Mouse (Mus musculus) neural tube, embryonic 11.5 days (tissue): ENCODE measurements around the gene Snx29. TPM values are rescaled to one million over a fixed set of nuclear protein-coding genes. Genes with fewer than 3 reads are reported as not detected.

ENCODE experiments used
- ATAC-seq: fragments of 200-750 bp; cut with Nextera tagmentation; 2 replicates; pipeline ENCODE4 v1.8.0; 2017; ENCODE audit warnings: moderate number of reproducible peaks, mild to moderate bottlenecking, moderate TSS enrichment, moderate library complexity; ENCODE audit not compliant: insufficient read depth, low FRiP score, low TSS enrichment
- DNase-seq: peaks from one replicate; pipeline ENCODE4 v3.0.0-alpha.2; 2015; ENCODE audit warnings: low spot score
- H3K27ac ChIP-seq: fragments of 300-500 bp; sonication (generic); 2 replicates; pipeline ENCODE4 v1.5.1; 2014; ENCODE audit warnings: low read depth, mild to moderate bottlenecking, low read length
- H3K27me3 ChIP-seq: fragments of 300-500 bp; sonication (generic); 2 replicates; pipeline ENCODE4 v1.6.1; 2014; ENCODE audit warnings: mild to moderate bottlenecking, low read length, mixed read lengths; ENCODE audit not compliant: control insufficient read depth, insufficient read depth
- H3K36me3 ChIP-seq: fragments of 300-500 bp; sonication (generic); 2 replicates; pipeline ENCODE4 v1.6.1; 2014; ENCODE audit warnings: mild to moderate bottlenecking, low read length, moderate library complexity, mixed read lengths; ENCODE audit not compliant: control insufficient read depth, insufficient read depth
- H3K4me1 ChIP-seq: fragments of 300-500 bp; sonication (generic); 2 replicates; pipeline ENCODE4 v1.6.1; 2014; ENCODE audit warnings: low read length, mixed read lengths; ENCODE audit not compliant: control insufficient read depth, insufficient read depth
- H3K4me2 ChIP-seq: fragments of 300-500 bp; sonication (generic); 2 replicates; pipeline ENCODE4 v1.6.1; 2014; ENCODE audit warnings: low read depth, mild to moderate bottlenecking, moderate library complexity
- H3K4me3 ChIP-seq: fragments of 300-500 bp; sonication (generic); 2 replicates; pipeline ENCODE4 v1.5.1; 2014; ENCODE audit warnings: low read depth, low read length
- H3K9ac ChIP-seq: fragments of 300-500 bp; sonication (generic); 2 replicates; pipeline ENCODE4 v1.6.1; 2014; ENCODE audit warnings: mild to moderate bottlenecking, low read length
- H3K9me3 ChIP-seq: fragments of 300-500 bp; sonication (generic); 2 replicates; pipeline ENCODE4 v1.6.1; 2016; ENCODE audit warnings: low read length; ENCODE audit not compliant: control insufficient read depth
- whole genome bisulfite sequencing: fragments of 180-500 bp; shearing (Covaris S2); extraction: QIAGEN DNeasy Blood & Tissue Kit; methylation state at CpG from one replicate; pipeline ENCODE4 v1.1.7; 2014; 5-methylcytosine and 5-hydroxymethylcytosine counted together
- polyA plus RNA-seq: library from polyadenylated mRNA; unstranded; fragments of >200 nt; fragmentation: Nextera tagmentation; extraction: Ambion mirVana; gene quantifications from 2 replicates; pipeline ENCODE4 v1.2.1, GENCODE M21; 2014

Snx29 gene
- polyA plus RNA-seq, 1 experiment from 2014 or later = 10.6 TPM

DNA sequence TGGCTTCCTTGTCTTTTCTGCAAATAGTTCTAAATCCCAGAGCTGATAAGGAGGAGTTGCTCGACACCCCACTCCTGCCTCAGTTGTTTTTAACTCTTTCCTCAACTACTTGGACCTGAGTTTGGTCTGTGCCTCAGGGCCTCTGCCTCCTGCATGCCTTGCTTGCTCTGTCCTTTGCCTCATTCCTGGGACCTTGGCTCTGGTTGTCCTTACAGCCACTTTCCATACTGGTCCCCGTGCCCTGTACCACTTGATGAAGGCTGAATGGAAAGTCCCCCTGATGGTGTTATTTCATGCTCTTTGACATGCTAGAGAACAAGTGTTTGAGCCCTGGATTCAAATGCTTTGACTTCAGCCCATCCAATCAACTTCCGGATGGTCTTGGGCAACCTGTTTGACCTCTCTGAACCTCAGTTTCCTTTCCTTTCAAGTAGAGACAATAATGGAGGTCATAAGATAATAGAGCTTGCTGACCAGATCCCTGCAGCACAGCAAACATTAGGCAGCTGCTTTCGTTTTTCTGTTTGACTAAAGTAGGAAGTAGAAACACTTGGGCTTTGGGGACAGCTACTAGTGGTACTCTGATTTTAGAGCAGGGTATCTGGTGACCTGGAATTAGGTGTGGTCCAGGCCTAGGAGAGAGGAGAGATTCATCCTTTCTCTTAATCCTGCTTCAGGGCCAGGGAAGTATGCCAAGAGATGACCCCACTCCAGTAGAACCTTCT, 365.7 kb downstream of the Snx29 start:
- ATAC-seq = no peak
- Histone ChIP-seq H3K4me2 (no peak overlapping the region), H3K36me3 (no peaks in the 10 kb centered on the region), H3K9ac (no peak overlapping the region), H3K4me3 (no peak overlapping the region), H3K27me3 (no peaks in the 10 kb centered on the region), H3K9me3 (no peaks in the 10 kb centered on the region), H3K4me1 (0 out of 2 replicates have a peak, but pooled peaks cover 4% of the 10 kb centered on the region), H3K27ac (no peak overlapping the region)
- DNase-seq = no peak
- WGBS = 79% methylated on average over 4 of the region's 4 CpGs

DNA sequence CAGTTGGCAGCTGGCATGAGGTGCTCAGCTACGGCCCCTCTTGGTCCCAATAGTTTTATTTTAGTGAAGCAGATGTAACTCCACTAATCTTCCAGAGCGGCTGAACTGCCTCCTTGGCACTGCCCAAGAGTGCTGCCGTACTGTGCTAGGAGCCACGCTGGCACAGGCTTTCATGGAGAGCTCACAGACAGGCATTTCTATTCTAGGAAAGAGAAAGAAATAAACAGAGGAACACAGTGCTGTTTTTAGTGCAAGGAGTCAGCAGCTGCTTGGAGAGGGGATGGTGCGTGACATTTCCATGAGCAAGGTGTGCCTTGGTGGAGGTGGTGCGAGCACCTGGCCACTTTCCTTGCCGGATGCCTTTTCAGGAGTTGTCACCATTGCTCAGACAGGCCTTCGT, 367.4 kb downstream of the Snx29 start:
- ATAC-seq (no peak), DNase-seq (no peak)
- H3K4me2 ChIP-seq = no peak overlapping the region
- 92% methylated on average over 8 of the region's 8 CpGs for WGBS
- H3K9me3 ChIP-seq = no peaks in the 10 kb centered on the region
- H3K36me3 ChIP-seq = no peaks in the 10 kb centered on the region
- no peak overlapping the region for H3K4me3 ChIP-seq
- H3K27ac ChIP-seq = no peak overlapping the region
- 0 out of 2 replicates have a peak, but pooled peaks cover 4% of the 10 kb centered on the region for H3K4me1 ChIP-seq
- no peaks in the 10 kb centered on the region for H3K27me3 ChIP-seq
- no peak overlapping the region for H3K9ac ChIP-seq

DNA sequence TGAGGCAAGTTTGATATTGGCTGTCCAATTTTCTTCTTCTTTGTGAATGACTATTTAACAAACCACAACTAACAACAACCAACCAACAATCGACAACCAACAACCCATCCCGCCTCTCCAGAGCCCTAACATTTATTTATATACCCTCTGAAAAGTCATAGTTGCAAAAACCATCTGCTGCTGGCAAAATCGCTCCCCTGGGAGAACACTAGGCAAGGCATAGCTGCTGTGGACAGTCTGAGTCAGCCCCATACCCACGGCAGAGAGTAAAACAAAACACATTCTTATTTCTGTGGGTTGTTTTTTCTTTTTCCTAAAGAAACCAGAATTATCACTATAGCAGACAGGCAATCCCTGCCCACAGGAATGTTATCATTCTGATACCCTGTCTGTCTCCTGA, 368.0 kb downstream of the Snx29 start:
- Histone ChIP-seq H3K36me3 (no peaks in the 10 kb centered on the region), H3K4me3 (no peak overlapping the region), H3K4me1 (0 out of 2 replicates have a peak, but pooled peaks cover 4% of the 10 kb centered on the region), H3K4me2 (no peak overlapping the region), H3K9me3 (no peaks in the 10 kb centered on the region), H3K27ac (no peak overlapping the region), H3K27me3 (no peaks in the 10 kb centered on the region), H3K9ac (no peak overlapping the region)
- no peak for DNase-seq
- 65% methylated on average over 4 of the region's 4 CpGs for WGBS
- no peak for ATAC-seq

DNA sequence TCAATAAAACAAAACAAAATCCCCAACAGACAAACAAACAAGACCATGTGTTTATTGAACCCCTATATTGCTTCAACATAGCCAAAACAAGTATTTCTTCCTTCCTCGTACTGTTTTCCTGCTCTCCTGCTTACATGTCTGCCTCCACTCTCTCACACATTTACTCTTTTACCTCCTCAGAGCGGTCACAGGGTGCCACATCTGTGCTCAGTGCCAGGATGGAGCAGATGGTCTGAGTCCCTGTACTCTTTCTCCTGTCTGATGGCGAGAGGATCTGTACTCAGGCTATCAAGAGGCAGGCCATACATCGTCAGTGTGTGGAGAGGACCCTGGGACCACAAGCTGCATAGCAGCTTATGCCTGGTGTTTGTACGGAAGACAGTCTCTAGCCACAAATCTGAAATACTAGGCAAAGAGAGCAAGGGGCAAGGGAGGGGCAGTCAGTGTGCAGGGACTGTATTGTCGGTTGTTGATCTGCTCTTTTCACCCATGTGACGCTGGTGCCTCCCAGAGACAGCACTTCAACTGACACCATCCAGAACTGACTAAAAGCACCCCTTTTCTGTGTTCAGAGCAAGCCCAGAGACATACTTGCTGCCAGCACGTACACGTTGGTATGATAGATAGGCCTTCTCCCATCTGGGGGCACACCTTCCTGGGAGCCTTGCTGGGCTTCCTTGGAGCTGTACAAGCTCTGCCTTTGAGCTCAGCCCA, 368.9 kb downstream of the Snx29 start:
- DNase-seq (no peak), ATAC-seq (no peak; the same call in 1 of the 2 replicates)
- Histone ChIP-seq H3K4me3 (no peak overlapping the region), H3K9me3 (no peaks in the 10 kb centered on the region), H3K4me2 (no peak overlapping the region), H3K9ac (0 out of 2 replicates have a peak overlapping the region, but pooled peaks have one; percentile 14), H3K4me1 (0 out of 2 replicates have a peak, but pooled peaks cover 4% of the 10 kb centered on the region), H3K27me3 (no peaks in the 10 kb centered on the region), H3K27ac (no peak overlapping the region), H3K36me3 (no peaks in the 10 kb centered on the region)
- WGBS = 71% methylated on average over 9 of the region's 9 CpGs

DNA sequence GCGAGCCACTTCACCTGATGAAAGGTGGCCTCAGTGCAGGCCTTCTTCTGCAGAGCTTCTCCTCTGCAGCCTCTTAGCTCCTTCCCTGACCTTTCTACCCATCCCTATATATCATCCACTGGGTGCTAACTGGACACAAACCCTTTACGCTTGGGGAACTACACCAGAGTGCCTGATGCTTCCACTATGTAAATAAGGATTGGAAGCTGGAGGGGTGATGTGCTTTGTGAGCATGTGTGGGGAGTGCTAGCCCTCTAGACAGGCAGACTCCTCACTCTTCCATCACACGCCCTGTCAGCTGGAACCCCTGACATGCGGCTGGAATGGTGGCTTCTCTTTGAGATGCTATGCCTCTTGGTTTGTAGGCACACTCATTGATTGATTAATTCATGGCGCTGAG, 370.0 kb downstream of the Snx29 start:
- Histone ChIP-seq H3K27me3 (no peaks in the 10 kb centered on the region), H3K4me2 (no peak overlapping the region), H3K4me3 (no peak overlapping the region), H3K9ac (no peak overlapping the region), H3K36me3 (no peaks in the 10 kb centered on the region), H3K9me3 (no peaks in the 10 kb centered on the region), H3K4me1 (0 out of 2 replicates have a peak, but pooled peaks cover 4% of the 10 kb centered on the region), H3K27ac (no peak overlapping the region)
- no peak for ATAC-seq
- no peak for DNase-seq
- 70% methylated on average over 5 of the region's 5 CpGs for WGBS

DNA sequence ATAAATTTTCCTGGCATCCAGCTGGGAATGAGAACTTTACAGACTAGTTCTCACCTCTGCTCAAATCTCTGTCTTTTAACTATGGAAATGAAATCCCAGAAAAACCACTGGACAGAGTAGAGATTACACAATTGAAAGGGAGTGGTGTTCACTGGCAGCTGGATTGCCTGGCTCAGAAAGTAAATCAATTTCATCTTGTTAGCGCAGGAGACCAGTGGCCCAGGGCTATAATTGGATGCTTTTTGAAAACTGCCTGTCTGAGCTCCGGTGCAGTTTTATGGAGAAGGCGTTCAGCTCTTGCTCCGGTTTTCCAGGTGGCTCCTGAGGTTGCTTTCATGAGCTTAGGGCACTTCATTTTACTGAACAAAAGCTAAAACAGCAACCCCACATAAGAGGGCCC, 371.7 kb downstream of the Snx29 start:
- H3K27ac ChIP-seq = no peak overlapping the region
- no peak for DNase-seq
- WGBS = 79% methylated on average over 4 of the region's 4 CpGs

DNA sequence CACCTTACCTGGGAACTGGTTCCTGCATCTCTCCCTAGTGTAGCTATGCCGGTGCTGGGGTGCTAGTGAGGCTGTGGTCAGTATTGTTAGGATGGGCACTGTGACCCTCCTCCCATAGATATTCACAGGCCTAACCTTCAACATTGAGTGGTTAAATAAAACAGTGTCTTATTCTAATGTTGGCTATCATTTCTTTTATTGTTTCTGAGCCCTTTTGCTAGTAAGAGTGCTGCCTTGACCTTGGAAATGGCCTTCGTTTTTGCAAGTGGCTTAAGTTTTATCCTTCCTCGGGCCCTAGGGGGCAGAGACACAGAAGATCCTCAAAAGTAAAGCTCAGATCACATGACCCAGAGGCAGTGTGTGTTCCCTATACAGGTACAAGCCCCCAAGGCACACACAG, 374.1 kb downstream of the Snx29 start:
- H3K36me3 ChIP-seq = no peaks in the 10 kb centered on the region
- no peak overlapping the region for H3K9ac ChIP-seq
- ATAC-seq = no peak
- no peaks in the 10 kb centered on the region for H3K9me3 ChIP-seq
- no peak overlapping the region for H3K4me2 ChIP-seq
- H3K4me3 ChIP-seq = no peak overlapping the region
- H3K27me3 ChIP-seq = no peaks in the 10 kb centered on the region
- WGBS = 81% methylated on average over 3 of the region's 3 CpGs
- no peak for DNase-seq
- no peak overlapping the region for H3K27ac ChIP-seq
- H3K4me1 ChIP-seq = 0 out of 2 replicates have a peak, but pooled peaks cover 3% of the 10 kb centered on the region

More for the DNA sequence above, 371.7 kb downstream of the Snx29 start:
- no peaks in the 10 kb centered on the region for H3K36me3 ChIP-seq
- no peak overlapping the region for H3K9ac ChIP-seq
- H3K4me3 ChIP-seq = no peak overlapping the region
- H3K4me2 ChIP-seq = no peak overlapping the region
- no peak for ATAC-seq
- H3K4me1 ChIP-seq = 0 out of 2 replicates have a peak, but pooled peaks cover 4% of the 10 kb centered on the region
- H3K27me3 ChIP-seq = no peaks in the 10 kb centered on the region
- H3K9me3 ChIP-seq = no peaks in the 10 kb centered on the region

DNA sequence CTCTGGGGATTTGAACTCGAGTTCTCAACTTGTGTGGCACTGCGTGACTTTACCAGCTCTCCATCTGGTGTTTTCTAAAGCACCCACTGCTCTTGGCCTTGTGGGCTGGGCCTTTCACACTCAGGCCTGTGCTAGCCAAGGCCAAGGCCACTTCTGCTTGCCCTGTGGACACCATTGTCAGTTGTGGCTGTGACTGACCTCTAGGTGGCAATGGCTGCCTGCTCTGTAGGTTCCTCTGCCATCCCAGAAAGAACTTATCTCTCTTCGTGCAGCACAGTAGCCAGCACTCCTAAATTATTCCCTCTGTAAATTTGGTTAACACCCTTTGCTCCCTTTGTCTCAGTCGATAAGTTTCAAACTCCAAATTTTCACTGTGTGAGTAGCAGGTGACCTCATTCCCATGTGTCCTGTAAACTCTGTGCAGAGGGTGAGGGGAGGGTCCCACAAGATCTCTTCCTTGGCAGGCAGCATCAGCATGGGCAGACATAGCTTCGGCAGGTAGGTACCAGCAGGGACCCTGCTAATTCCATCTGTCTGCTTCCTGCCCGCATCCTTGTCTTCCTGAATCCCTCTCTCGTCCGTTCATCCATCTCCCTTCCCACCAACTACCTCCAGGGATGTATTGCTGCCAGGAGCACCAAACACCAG, 375.1 kb downstream of the Snx29 start:
- Histone ChIP-seq H3K9ac (no peak overlapping the region), H3K9me3 (no peaks in the 10 kb centered on the region), H3K4me2 (no peak overlapping the region), H3K4me1 (no peaks in the 10 kb centered on the region), H3K27ac (no peak overlapping the region), H3K4me3 (no peak overlapping the region), H3K36me3 (no peaks in the 10 kb centered on the region), H3K27me3 (no peaks in the 10 kb centered on the region)
- DNase-seq = peak; percentile 35
- 73% methylated on average over 8 of the region's 8 CpGs for WGBS
- 0 out of 2 replicates have a peak, but pooled peaks have one; percentile 41 for ATAC-seq
